Mouse (Mus musculus): ENCODE measurements at regions not wholly inside any gene's neighbourhood (a gene's known extent, or its start where the extent isn't known, plus 50 kb on each side); places are given as distances from the start of the nearest gene placed in this dataset.

DNA sequence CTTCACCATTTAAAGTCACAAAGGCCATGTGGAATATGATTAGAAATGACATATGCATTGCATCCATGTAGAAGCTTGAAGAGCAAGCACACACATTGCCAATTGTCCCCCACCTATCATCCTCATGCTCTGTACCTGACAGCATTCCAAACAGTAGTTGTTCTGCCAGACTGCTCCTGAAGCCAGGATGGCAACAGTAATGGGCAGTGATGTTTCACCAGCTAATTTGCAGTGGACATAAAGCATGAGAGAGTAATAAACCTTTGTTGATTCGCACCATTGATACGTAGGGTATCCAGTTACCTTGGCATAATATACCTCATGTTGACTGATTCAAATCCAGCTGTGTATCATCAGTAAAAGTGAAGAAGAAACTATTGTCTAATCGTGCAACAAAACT lies 606.5 kb upstream of the Celf2 start:
- no peaks in the 10 kb centered on the region for H3K36me3 ChIP-seq (ENCODE audit: insufficient read depth, low read length)
- no peaks in the 10 kb centered on the region for H3K27me3 ChIP-seq (replicated peaks; ENCODE audit: insufficient read depth, low read length)
- ATAC-seq (no peak), DNase-seq (ENCODE audit: low spot score) (no peak)
- no peaks in the 10 kb centered on the region for H3K9me3 ChIP-seq (ENCODE audit: low read length)
- WGBS: 84% methylated on average over 3 of the region's 3 CpGs
- no peak overlapping the region for H3K27ac ChIP-seq (ENCODE audit: low read length)
- TF ChIP-seq CTCF (IDR thresholded peaks at IDR 0.05): no peak
- TF ChIP-seq EP300 (IDR thresholded peaks at IDR 0.05): no peak
- H3K9ac ChIP-seq (replicated peaks; ENCODE audit: low read depth): no peak overlapping the region
- H3K4me1 ChIP-seq (ENCODE audit: insufficient read depth, low read depth, low read length): no peaks in the 10 kb centered on the region
- no peak overlapping the region for H3K4me3 ChIP-seq (ENCODE audit: low read depth, low read length)
- no peak overlapping the region for H3K4me2 ChIP-seq (replicated peaks; ENCODE audit: low read depth, low read length)

DNA sequence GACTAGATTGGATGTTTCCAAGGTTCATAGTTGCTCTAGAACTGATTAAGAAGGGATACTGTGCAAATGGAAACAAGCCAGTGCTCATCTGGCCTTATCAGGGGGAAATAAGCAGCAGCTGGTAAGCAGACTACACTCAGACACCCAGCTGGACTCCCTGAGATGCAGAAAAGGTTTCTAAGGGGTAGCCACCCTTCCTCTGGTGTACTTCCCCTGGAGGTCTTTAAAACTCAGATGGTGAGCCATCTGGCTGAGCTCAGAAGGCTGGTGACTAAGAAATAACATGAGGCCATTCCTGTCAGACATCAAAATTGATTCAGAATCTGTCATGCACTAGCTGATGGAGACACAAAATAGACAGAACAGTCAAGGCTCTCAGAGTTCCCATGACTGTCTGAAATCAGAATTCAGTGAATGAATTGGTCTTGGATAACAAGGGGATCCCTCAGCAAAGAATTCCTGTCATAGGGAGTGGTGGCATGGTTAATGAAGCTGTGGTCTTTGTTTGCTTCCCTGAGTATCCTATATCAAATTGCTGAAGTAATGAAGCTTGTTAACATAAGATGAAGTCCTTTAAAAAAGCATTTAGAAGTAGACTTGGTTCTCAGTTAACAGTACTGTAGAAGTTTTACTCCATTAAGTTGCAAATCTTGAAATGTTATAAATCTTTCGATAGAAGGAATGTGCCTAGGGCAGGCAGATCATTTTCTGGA lies 603.2 kb upstream of the Celf2 start:
- no peaks in the 10 kb centered on the region for H3K9me3 ChIP-seq (ENCODE audit: low read length)
- DNase-seq (ENCODE audit: low spot score): no peak
- H3K4me3 ChIP-seq (ENCODE audit: low read depth, low read length): no peak overlapping the region
- ATAC-seq: no peak
- no peaks in the 10 kb centered on the region for H3K4me1 ChIP-seq (ENCODE audit: insufficient read depth, low read depth, low read length)
- no peak overlapping the region for H3K4me2 ChIP-seq (replicated peaks; ENCODE audit: low read depth, low read length)
- H3K27ac ChIP-seq (ENCODE audit: low read length): no peak overlapping the region
- no peak overlapping the region for H3K9ac ChIP-seq (replicated peaks; ENCODE audit: low read depth)
- TF ChIP-seq CTCF (IDR thresholded peaks at IDR 0.05) (no peak), EP300 (IDR thresholded peaks at IDR 0.05) (no peak)
- no peaks in the 10 kb centered on the region for H3K27me3 ChIP-seq (replicated peaks; ENCODE audit: insufficient read depth, low read length)
- H3K36me3 ChIP-seq (ENCODE audit: insufficient read depth, low read length): no peaks in the 10 kb centered on the region
- WGBS: 89% methylated on average over 1 of the region's 1 CpGs

DNA sequence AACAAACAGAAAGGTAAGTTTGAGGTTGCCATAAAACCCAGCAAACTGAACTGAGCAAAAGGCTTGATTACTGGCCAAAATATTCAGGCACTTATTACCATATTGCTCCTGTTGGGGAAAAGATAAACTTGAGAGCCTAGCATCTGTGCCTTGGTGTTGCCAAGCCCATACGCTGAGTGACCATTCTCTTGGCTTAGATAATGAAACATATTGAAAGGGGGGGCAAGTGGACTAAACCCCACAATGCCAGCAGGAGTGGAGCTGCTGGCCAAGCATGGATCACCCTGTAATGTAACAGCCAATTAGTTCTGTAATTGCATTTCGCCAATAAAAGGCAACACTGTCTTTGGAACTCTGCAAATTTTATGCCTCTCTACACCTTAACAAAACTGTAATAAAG lies 584.8 kb upstream of the Celf2 start:
- Histone ChIP-seq H3K27ac (ENCODE audit: low read length) (no peak overlapping the region), H3K9ac (replicated peaks; ENCODE audit: low read depth) (no peak overlapping the region), H3K9me3 (ENCODE audit: low read length) (no peaks in the 10 kb centered on the region), H3K36me3 (ENCODE audit: insufficient read depth, low read length) (no peaks in the 10 kb centered on the region), H3K4me3 (ENCODE audit: low read depth, low read length) (no peak overlapping the region), H3K4me1 (ENCODE audit: insufficient read depth, low read depth, low read length) (no peaks in the 10 kb centered on the region), H3K27me3 (replicated peaks; ENCODE audit: insufficient read depth, low read length) (no peaks in the 10 kb centered on the region), H3K4me2 (replicated peaks; ENCODE audit: low read depth, low read length) (no peak overlapping the region)
- no peak for ATAC-seq
- WGBS: 78% methylated on average over 2 of the region's 2 CpGs
- DNase-seq (ENCODE audit: low spot score): no peak
- no peak for TF ChIP-seq EP300 (IDR thresholded peaks at IDR 0.05)

DNA sequence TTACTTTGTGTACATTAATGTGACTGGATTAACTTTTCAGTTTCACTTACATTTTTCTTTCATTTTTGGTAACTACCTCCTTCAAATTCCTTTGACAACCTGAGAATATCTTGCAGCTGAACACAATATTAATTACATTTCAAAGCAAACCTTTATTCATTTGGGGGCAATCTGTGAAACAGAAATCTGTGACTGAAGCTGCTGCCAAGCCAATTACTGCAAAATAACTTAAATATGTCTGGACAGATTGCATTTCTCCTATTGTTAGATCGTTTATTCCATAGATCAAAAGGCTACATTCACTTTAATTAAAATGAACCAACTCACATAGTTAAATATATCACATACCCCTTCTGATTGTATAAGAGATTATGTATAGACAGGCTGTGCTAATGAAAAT lies 558.5 kb upstream of the Celf2 start:
- WGBS: 55% methylated on average over 1 of the region's 1 CpGs
- TF ChIP-seq CTCF (IDR thresholded peaks at IDR 0.05) (no peak), EP300 (IDR thresholded peaks at IDR 0.05) (no peak)
- Histone ChIP-seq H3K9ac (replicated peaks; ENCODE audit: low read depth) (no peak overlapping the region), H3K27me3 (replicated peaks; ENCODE audit: insufficient read depth, low read length) (no peaks in the 10 kb centered on the region), H3K9me3 (ENCODE audit: low read length) (no peaks in the 10 kb centered on the region), H3K27ac (ENCODE audit: low read length) (no peak overlapping the region), H3K4me3 (ENCODE audit: low read depth, low read length) (no peak overlapping the region), H3K4me1 (ENCODE audit: insufficient read depth, low read depth, low read length) (no peaks in the 10 kb centered on the region), H3K4me2 (replicated peaks; ENCODE audit: low read depth, low read length) (no peak overlapping the region), H3K36me3 (ENCODE audit: insufficient read depth, low read length) (no peaks in the 10 kb centered on the region)
- ATAC-seq: no peak
- no peak for DNase-seq (ENCODE audit: low spot score)

DNA sequence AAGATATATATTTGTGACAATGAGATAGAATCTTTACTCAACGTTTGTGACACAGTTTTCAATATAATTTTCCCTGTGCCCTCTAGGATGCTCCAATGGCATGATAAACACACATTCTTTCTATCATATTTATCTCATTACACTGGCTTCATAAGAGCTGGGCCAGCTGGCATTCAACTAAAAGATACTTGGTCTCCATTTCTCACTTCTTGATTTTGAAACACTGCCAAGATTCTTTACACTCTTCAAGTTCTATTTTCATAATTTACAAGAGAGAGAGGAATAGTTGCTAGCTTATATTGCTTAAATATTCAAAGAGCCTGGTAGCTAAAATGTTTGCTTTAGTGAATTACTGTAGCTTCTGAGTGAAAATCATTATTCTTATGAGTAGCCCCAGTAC lies 552.3 kb upstream of the Celf2 start:
- no peaks in the 10 kb centered on the region for H3K36me3 ChIP-seq (ENCODE audit: insufficient read depth, low read length)
- no peak overlapping the region for H3K4me2 ChIP-seq (replicated peaks; ENCODE audit: low read depth, low read length)
- peak; percentile 24 for DNase-seq (ENCODE audit: low spot score)
- 17% methylated on average over 1 of the region's 1 CpGs for WGBS
- H3K9ac ChIP-seq (replicated peaks; ENCODE audit: low read depth): no peak overlapping the region
- H3K9me3 ChIP-seq (ENCODE audit: low read length): no peaks in the 10 kb centered on the region
- H3K27me3 ChIP-seq (replicated peaks; ENCODE audit: insufficient read depth, low read length): no peaks in the 10 kb centered on the region
- TF ChIP-seq EP300 (IDR thresholded peaks at IDR 0.05): no peak
- TF ChIP-seq CTCF (IDR thresholded peaks at IDR 0.05): no peak
- no peak overlapping the region for H3K4me3 ChIP-seq (ENCODE audit: low read depth, low read length)
- H3K4me1 ChIP-seq (ENCODE audit: insufficient read depth, low read depth, low read length): no peaks in the 10 kb centered on the region
- H3K27ac ChIP-seq (ENCODE audit: low read length): no peak overlapping the region
- ATAC-seq: no peak

GRCm38 (mm10) chr2:8029212-8029611 lies 519.8 kb upstream of the Celf2 start:
- Histone ChIP-seq H3K9ac (replicated peaks; ENCODE audit: low read depth) (no peak overlapping the region), H3K36me3 (ENCODE audit: insufficient read depth, low read length) (no peaks in the 10 kb centered on the region), H3K27me3 (replicated peaks; ENCODE audit: insufficient read depth, low read length) (no peaks in the 10 kb centered on the region), H3K27ac (ENCODE audit: low read length) (no peak overlapping the region), H3K4me3 (ENCODE audit: low read depth, low read length) (no peak overlapping the region), H3K4me1 (ENCODE audit: insufficient read depth, low read depth, low read length) (no peaks in the 10 kb centered on the region), H3K9me3 (ENCODE audit: low read length) (no peaks in the 10 kb centered on the region), H3K4me2 (replicated peaks; ENCODE audit: low read depth, low read length) (no peak overlapping the region)
- TF ChIP-seq EP300 (IDR thresholded peaks at IDR 0.05) (no peak), CTCF (IDR thresholded peaks at IDR 0.05) (no peak)
- 72% methylated on average over 4 of the region's 4 CpGs for WGBS
- ATAC-seq: no peak
- DNase-seq (ENCODE audit: low spot score): no peak

- TF ChIP-seq CTCF (IDR thresholded peaks at IDR 0.05) (no peak), EP300 (IDR thresholded peaks at IDR 0.05) (no peak)
- DNase-seq (ENCODE audit: low spot score): no peak
- no peak for ATAC-seq
- H3K4me1 ChIP-seq (ENCODE audit: insufficient read depth, low read depth, low read length): no peaks in the 10 kb centered on the region
- H3K9ac ChIP-seq (replicated peaks; ENCODE audit: low read depth): no peak overlapping the region
- no peak overlapping the region for H3K27ac ChIP-seq (ENCODE audit: low read length)
- no peak overlapping the region for H3K4me3 ChIP-seq (ENCODE audit: low read depth, low read length)
- H3K36me3 ChIP-seq (ENCODE audit: insufficient read depth, low read length): no peaks in the 10 kb centered on the region
- no peaks in the 10 kb centered on the region for H3K9me3 ChIP-seq (ENCODE audit: low read length)
- no peak overlapping the region for H3K4me2 ChIP-seq (replicated peaks; ENCODE audit: low read depth, low read length)
- H3K27me3 ChIP-seq (replicated peaks; ENCODE audit: insufficient read depth, low read length): no peaks in the 10 kb centered on the region
Measured at GRCm38 (mm10) chr2:8027571-8027970, 518.2 kb upstream of the Celf2 start.
